Mouse (Mus musculus) C2C12 (cell line): ENCODE results near the gene Capn5. TPM values are rescaled to one million over a fixed set of nuclear protein-coding genes. Genes with fewer than 3 reads are reported as not detected.

ENCODE experiments used
- H3K27me3 ChIP-seq: one replicate; pipeline ENCODE4 v1.6.1; 2011; ENCODE audit not compliant: control insufficient read depth, insufficient read depth, insufficient read length
- H3K36me3 ChIP-seq: one replicate; pipeline ENCODE4 v1.6.1; 2011; ENCODE audit not compliant: control insufficient read depth, insufficient read depth
- H3K4me3 ChIP-seq: one replicate; pipeline ENCODE4 v1.5.1; 2011; ENCODE audit warnings: mild to moderate bottlenecking, control low read depth; ENCODE audit not compliant: poor library complexity, insufficient read depth, severe bottlenecking
- H3K79me2 ChIP-seq: one replicate; pipeline ENCODE4 v1.6.1; 2011; ENCODE audit not compliant: control insufficient read depth, insufficient read depth
- H3K79me3 ChIP-seq: one replicate; pipeline ENCODE4 v1.6.1; 2011; ENCODE audit warnings: low read depth, control low read depth
- H3ac ChIP-seq: one replicate; pipeline ENCODE3; 2011; ENCODE audit warnings: low read depth; ENCODE audit not compliant: control insufficient read depth, insufficient read length
- CEBPB ChIP-seq: IDR thresholded peaks from one replicate; pipeline ENCODE4 v1.6.1; 2011; ENCODE audit warnings: low read depth, mild to moderate bottlenecking, control low read depth, moderate library complexity
- CTCF ChIP-seq: IDR thresholded peaks from one replicate; pipeline ENCODE4 v1.5.1; 2011; ENCODE audit not compliant: control insufficient read depth, insufficient read depth, insufficient read length
- FOSL1 ChIP-seq: IDR thresholded peaks from one replicate; pipeline ENCODE4 v1.8.0; 2011; ENCODE audit warnings: mild to moderate bottlenecking, low read length; ENCODE audit not compliant: poor library complexity, insufficient read depth, severe bottlenecking
- MAX ChIP-seq: IDR thresholded peaks from one replicate; pipeline ENCODE4 v1.6.1; 2011; ENCODE audit warnings: mild to moderate bottlenecking, control low read depth
- MYOD1 ChIP-seq: IDR thresholded peaks from one replicate; pipeline ENCODE4 v1.6.1; 2011; ENCODE audit warnings: low read depth; ENCODE audit not compliant: control insufficient read depth, insufficient read length
- MYOG ChIP-seq: IDR thresholded peaks from one replicate; pipeline ENCODE4 v1.6.1; 2011; ENCODE audit not compliant: control insufficient read depth, insufficient read length; ENCODE audit errors: extremely low read depth
- USF1 ChIP-seq: IDR thresholded peaks from one replicate; pipeline ENCODE4 v1.6.1; 2011; ENCODE audit warnings: low read depth, mild to moderate bottlenecking, control low read depth, moderate library complexity
- long read RNA-seq, 2 experiments: library from polyadenylated mRNA; unstranded; transcript quantifications; one replicate each; pipeline ENCODE4 v2.0.0; 2019 to 2020
- polyA plus RNA-seq: library from polyadenylated mRNA; unstranded; fragments of >200 nt; fragmentation: generic; extraction: Trizol; gene quantifications from one replicate; pipeline ENCODE4 v1.2.1, GENCODE M21; 2012; ENCODE audit warnings: missing spikeins

The Capn5 gene
- 2.5 TPM for polyA plus RNA-seq
- long read RNA-seq, experiment 1, full-length matches to known transcripts: 2 of 6 reads
- long read RNA-seq, experiment 1, partial matches to known transcripts: 1 of 6 reads
- long read RNA-seq, experiment 1, other reads (novel, unspliced or antisense): 3 of 6 reads
- long read RNA-seq, experiment 2, full-length matches to known transcripts: 8 of 17 reads
- long read RNA-seq, experiment 2, partial matches to known transcripts: 1 of 17 reads
- long read RNA-seq, experiment 2, other reads (novel, unspliced or antisense): 8 of 17 reads

DNA sequence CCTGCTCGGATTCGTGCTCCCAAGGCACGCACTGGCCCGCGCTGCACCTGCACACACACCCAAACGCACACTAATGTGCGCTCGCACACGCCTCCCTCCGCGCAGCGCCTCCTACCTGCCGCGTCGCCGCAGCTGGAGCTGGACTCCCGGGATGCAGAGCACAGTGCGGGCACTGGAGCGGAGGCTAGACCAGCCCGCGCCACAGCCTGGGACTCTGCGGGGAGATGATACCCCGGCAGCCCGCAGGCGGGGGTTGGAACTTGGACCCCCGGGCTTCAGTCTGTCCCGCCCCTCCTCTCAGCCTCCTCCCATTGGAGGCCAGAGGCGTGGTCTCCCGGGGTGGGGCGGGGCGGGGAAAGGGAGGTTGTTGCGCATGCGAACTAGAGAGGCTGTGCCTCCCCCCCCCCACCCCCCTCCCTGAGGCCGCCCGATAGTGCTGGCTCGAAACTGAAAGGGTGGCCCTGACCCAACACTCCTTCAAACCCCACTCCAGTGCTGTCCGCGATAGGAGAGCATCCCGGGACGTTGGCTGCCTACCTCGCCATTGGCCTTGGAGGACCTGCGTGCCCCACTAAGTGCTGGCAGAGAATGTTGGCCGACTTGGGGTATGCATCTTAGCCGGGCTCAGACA is at the start of gene Capn5:
TSS of gene Capn5 (minus strand) at position 346 of the 631 bp plus-strand sequence.
- Histone ChIP-seq H3ac (peak within 1 kb of the TSS; percentile 85), H3K36me3 (no peaks in the 10 kb centered on the region), H3K79me2 (no peaks in the 10 kb centered on the region), H3K4me3 (peak within 1 kb of the TSS; percentile 34), H3K79me3 (no peaks in the 10 kb centered on the region), H3K27me3 (no peaks in the 10 kb centered on the region)
- TF ChIP-seq FOSL1 (no peak), CTCF (peak; percentile 40)

DNA sequence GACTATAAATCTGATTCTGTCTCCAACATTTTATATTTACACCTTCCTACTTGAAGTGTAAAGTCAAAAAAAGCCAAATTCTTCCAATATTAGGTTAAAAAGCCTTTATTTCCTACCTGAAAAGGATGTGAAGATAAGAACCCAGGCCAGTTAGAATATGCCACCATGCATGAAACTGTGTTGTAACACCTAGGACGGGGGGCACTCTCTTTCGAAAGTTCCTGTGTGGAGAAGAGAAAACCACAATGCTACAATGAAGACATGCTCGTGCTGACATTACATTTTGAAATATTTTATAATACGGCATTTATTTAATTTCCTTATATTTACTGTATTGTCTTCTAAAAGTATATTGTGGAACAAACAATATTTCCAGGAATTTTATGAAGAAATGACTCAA is 45.7 kb upstream of the Capn5 start:
- Histone ChIP-seq H3K79me2 (no peaks in the 10 kb centered on the region), H3ac (no peak overlapping the region), H3K27me3 (no peaks in the 10 kb centered on the region), H3K4me3 (no peak overlapping the region), H3K36me3 (no peaks in the 10 kb centered on the region), H3K79me3 (no peaks in the 10 kb centered on the region)
- TF ChIP-seq MAX (no peak), FOSL1 (no peak)

DNA sequence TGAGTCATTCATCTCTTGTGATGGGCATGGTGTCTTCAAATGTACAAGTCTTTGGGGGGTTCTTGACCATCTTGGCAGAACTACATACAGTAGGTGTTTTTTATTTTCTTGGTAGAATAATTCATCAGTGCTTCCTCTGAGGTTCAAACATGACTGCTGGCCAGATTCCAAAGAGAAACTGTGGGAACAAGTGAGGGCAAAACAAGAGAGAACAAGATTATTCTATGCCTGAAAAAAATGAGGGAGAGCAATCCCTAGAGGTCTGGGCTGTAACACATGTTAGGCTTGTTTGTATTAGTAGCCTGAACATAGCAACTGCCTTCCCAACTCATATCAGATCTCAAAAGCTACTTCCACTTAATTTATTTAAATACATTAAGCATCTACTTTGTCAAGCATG is 38.6 kb upstream of the Capn5 start:
- Histone ChIP-seq H3ac (no peak overlapping the region), H3K79me3 (no peaks in the 10 kb centered on the region), H3K27me3 (no peaks in the 10 kb centered on the region), H3K79me2 (no peaks in the 10 kb centered on the region), H3K4me3 (no peak overlapping the region), H3K36me3 (no peaks in the 10 kb centered on the region)
- TF ChIP-seq MYOD1 (no peak), MYOG (no peak), CEBPB (no peak), USF1 (no peak), MAX (no peak), CTCF (no peak)

DNA sequence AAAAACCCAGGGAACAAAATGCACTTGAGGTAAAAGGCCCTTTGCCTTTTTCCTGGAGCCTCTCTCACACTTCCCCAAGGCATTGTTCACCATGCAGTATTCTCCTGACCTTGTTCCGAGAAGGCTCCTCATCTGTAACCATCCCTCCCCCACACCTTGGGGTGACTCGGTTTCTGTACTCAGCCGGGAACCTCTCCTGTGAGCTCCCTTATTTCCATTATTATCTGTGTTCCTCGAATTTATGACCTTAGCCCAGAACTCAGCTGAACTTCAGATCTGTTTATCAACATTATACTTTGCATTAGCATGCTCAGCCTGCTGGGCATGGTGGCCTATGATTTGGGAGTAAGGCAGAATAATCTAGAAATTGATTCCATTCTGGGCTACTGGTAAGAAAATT is 24.9 kb upstream of the Capn5 start:
- peaks cover 4% of the 10 kb centered on the region for H3K27me3 ChIP-seq
- H3K4me3 ChIP-seq: no peak overlapping the region
- no peak overlapping the region for H3ac ChIP-seq
- H3K79me3 ChIP-seq: no peaks in the 10 kb centered on the region
- no peaks in the 10 kb centered on the region for H3K79me2 ChIP-seq
- TF ChIP-seq MYOG (no peak), FOSL1 (no peak)
- H3K36me3 ChIP-seq: no peaks in the 10 kb centered on the region

DNA sequence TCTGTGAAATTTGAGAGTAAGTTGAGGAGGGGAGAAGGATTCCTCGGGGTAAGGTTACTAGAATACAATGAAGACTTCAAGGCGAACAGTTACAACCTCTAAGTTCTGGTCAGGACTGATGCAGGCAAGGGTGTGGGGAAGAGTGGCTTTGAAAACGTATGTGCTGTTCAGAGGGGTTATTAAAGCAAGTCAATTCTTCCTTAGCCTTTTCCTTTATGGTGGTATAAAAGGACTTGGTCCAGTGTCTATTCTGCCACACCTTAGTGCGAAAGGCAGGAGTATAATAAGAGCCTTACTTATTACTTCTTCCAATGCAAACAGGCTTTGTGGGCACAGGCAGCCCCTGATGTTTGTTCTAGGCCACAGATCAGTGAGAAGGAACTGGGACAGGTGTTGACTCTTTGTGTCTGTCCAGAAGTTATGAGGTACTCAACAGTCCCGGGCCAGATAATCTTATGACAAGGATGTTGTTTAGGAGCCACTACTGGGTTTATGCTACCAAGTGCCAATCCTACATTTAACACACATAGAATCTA is 23.5 kb upstream of the Capn5 start:
- H3K79me3 ChIP-seq: no peaks in the 10 kb centered on the region

DNA sequence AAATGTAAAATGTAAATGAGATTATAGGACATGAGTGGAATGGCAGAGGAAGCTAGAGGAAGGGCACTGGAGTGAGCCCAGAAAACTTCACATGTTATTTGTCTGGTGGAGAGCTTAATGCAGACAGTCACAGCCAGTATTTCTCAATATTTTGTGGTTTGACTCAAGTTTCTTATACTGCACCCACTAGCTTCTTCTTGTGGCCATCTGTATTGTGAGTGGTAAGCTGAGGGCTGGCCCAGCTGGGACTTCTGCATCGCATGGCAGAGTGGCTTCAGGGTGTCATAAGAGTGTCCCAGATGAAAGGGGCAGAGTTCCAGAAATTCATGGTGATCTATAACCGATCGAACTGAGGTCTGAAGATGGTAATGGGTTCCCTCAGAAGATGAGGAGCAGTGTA is 22.3 kb upstream of the Capn5 start:
- Histone ChIP-seq H3K79me2 (no peaks in the 10 kb centered on the region), H3K36me3 (no peaks in the 10 kb centered on the region), H3K79me3 (no peaks in the 10 kb centered on the region), H3K27me3 (peaks cover 17% of the 10 kb centered on the region), H3K4me3 (no peak overlapping the region), H3ac (no peak overlapping the region)
- TF ChIP-seq CTCF: no peak
- no peak for TF ChIP-seq MAX
- TF ChIP-seq MYOG: no peak
- TF ChIP-seq MYOD1: no peak

More for the DNA sequence above, 23.5 kb upstream of the Capn5 start:
- no peak for TF ChIP-seq CEBPB
- no peak for TF ChIP-seq MYOD1
- TF ChIP-seq MAX: no peak
- no peak for TF ChIP-seq FOSL1
- TF ChIP-seq CTCF: no peak
- no peak for TF ChIP-seq USF1
- no peak for TF ChIP-seq MYOG
- Histone ChIP-seq H3K4me3 (no peak overlapping the region), H3ac (no peak overlapping the region), H3K36me3 (no peaks in the 10 kb centered on the region), H3K27me3 (peaks cover 10% of the 10 kb centered on the region), H3K79me2 (no peaks in the 10 kb centered on the region)
